Mouse (Mus musculus): ENCODE data around the gene Kantr.

The Kantr gene

DNA sequence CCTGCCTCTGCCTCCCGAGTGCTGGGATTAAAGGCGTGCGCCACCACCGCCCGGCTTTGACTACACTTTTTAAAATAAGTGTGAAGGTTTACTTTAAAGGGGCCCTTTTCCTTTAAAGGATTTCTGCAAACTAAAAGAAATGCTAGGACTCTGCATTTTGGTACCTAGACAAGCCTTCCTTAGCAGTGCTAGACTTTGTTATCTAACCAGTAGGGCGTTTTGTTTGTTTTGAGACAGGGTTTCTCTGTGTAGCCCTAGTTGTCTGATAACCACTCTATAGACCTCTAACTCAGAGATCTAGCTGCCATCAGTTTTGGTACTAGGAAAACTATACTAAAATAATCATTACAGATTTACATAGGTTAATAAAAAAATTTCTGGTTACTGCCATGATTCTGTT is 47.9 kb downstream of the Kantr start:
- DNase-seq (ENCODE audit: low spot score), result no peak

DNA sequence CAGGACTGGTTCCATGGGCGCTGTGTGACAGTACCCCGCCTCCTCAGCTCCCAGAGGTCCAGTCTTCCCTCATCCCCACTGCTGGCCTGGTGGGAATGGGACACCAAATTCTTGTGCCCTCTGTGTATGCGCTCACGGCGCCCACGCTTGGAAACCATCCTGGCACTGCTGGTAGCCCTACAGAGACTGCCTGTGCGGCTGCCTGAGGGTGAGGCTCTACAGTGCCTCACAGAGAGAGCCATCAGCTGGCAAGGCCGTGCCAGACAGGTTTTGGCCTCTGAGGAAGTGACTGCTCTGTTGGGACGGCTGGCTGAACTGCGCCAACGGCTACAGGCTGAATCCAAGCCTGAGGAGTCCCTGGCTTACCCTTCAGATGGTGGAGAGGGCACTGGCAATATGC is 56.1 kb downstream of the Kantr start:
- DNase-seq (ENCODE audit: low spot score), result no peak
